Comparison of ENCODE assay signal across 10 mouse cellular contexts in genomic region chr10:4128915-4129314, GRCm38 (mm10).
A peak's percentile ranks its signal among the peaks of the same experiment; 100 is the strongest.
DNase-seq lines count a peak whose midpoint lies in the region; ATAC-seq and TF ChIP-seq lines count a peak whose summit lies in the region.
"Had no signal": no experiment of that assay in that cellular context is flagged by ENCODE, and none has a peak within 500 bp of the region (broad histone marks: within the 10 kb centered on the region; RNA-seq: fewer than 3 reads in every experiment).

No protein-coding gene starts in this region.

- peaks cover 24% of the 10 kb centered on the region for H3K4me1 ChIP-seq in lung, embryonic 14.5 days (ENCODE audit: insufficient read depth)
- H3K4me1 ChIP-seq in heart, embryonic 10.5 days: peaks cover 38% of the 10 kb centered on the region
- peaks cover 63% of the 10 kb centered on the region for H3K4me1 ChIP-seq in kidney, embryonic 16.5 days (ENCODE audit: insufficient read depth, low read length)
- H3K4me1 ChIP-seq in stomach, postnatal 0 days (replicated peaks; ENCODE audit: control insufficient read depth, insufficient read depth): 0 out of 2 replicates have a peak, but pooled peaks cover 4% of the 10 kb centered on the region
- H3K4me1 ChIP-seq in midbrain, embryonic 14.5 days (ENCODE audit: control insufficient read depth, insufficient read depth, low read length): no peaks in the 10 kb centered on the region
- H3K4me1 ChIP-seq in forebrain, embryonic 10.5 days: peaks cover 29% of the 10 kb centered on the region

- ATAC-seq in lung, embryonic 14.5 days (ENCODE audit: insufficient read depth): 0 out of 2 replicates have a peak, but pooled peaks have one; percentile 32
- ATAC-seq in kidney, embryonic 16.5 days (ENCODE audit: low FRiP score, low TSS enrichment): peak; percentile 76
- ATAC-seq in stomach, postnatal 0 days (ENCODE audit: low FRiP score, low TSS enrichment): 0 out of 2 replicates have a peak, but pooled peaks have one; percentile 48
- no peak for ATAC-seq in midbrain, embryonic 14.5 days (ENCODE audit: low FRiP score, low TSS enrichment)
- ATAC-seq: CD4-positive, CD25-positive, alpha-beta regulatory T cell, adult 4 months had no signal

- no peak overlapping the region for H3K4me2 ChIP-seq in lung, embryonic 14.5 days
- peak overlapping the region; percentile 15; the same call in 1 of the 2 replicates for H3K4me2 ChIP-seq in kidney, embryonic 16.5 days (replicated peaks; ENCODE audit: low read depth, low read length)
- H3K4me2 ChIP-seq in stomach, postnatal 0 days (replicated peaks; ENCODE audit: low read depth): no peak overlapping the region
- no peak overlapping the region for H3K4me2 ChIP-seq in midbrain, embryonic 14.5 days (ENCODE audit: low read length)
- H3K4me2 ChIP-seq: limb, embryonic 12.5 days had no signal

- H3K9ac ChIP-seq in lung, embryonic 14.5 days: no peak overlapping the region
- H3K9ac ChIP-seq in kidney, embryonic 16.5 days (replicated peaks; ENCODE audit: low read length): no peak overlapping the region
- H3K9ac ChIP-seq in stomach, postnatal 0 days (ENCODE audit: low read length): no peak overlapping the region
- no peak overlapping the region for H3K9ac ChIP-seq in midbrain, embryonic 14.5 days (replicated peaks; ENCODE audit: low read length)
- H3K9ac ChIP-seq: limb, embryonic 12.5 days had no signal

- no peaks in the 10 kb centered on the region for H3K9me3 ChIP-seq in lung, embryonic 14.5 days (ENCODE audit: low read depth, low read length)
- H3K9me3 ChIP-seq in heart, embryonic 10.5 days: no peaks in the 10 kb centered on the region
- no peaks in the 10 kb centered on the region for H3K9me3 ChIP-seq in kidney, embryonic 16.5 days (ENCODE audit: low read length)
- no peaks in the 10 kb centered on the region for H3K9me3 ChIP-seq in stomach, postnatal 0 days (ENCODE audit: control insufficient read depth, low read length)
- no peaks in the 10 kb centered on the region for H3K9me3 ChIP-seq in midbrain, embryonic 14.5 days (ENCODE audit: control insufficient read depth, low read length)
- no peaks in the 10 kb centered on the region for H3K9me3 ChIP-seq in forebrain, embryonic 10.5 days
- H3K9me3 ChIP-seq: limb, embryonic 12.5 days had no signal

- H3K4me3 ChIP-seq in lung, embryonic 14.5 days (ENCODE audit: low read depth, low read length): no peak overlapping the region
- H3K4me3 ChIP-seq in heart, embryonic 10.5 days: no peak overlapping the region
- H3K4me3 ChIP-seq in kidney, embryonic 16.5 days (ENCODE audit: low read length): no peak overlapping the region
- H3K4me3 ChIP-seq in stomach, postnatal 0 days (ENCODE audit: low read depth, low read length): no peak overlapping the region
- no peak overlapping the region for H3K4me3 ChIP-seq in midbrain, embryonic 14.5 days (replicated peaks; ENCODE audit: low read depth, low read length)
- H3K4me3 ChIP-seq in forebrain, embryonic 10.5 days: no peak overlapping the region
- H3K4me3 ChIP-seq: limb, embryonic 12.5 days had no signal

- 50% methylated on average over 4 of the region's 4 CpGs for WGBS in lung, embryonic 14.5 days
- WGBS in heart, embryonic 10.5 days: 72% methylated on average over 4 of the region's 4 CpGs
- 26% methylated on average over 4 of the region's 4 CpGs for WGBS in kidney, embryonic 16.5 days
- WGBS in stomach, postnatal 0 days: 58% methylated on average over 4 of the region's 4 CpGs
- WGBS in midbrain, embryonic 14.5 days: 92% methylated on average over 4 of the region's 4 CpGs
- 72% methylated on average over 4 of the region's 4 CpGs for WGBS in forebrain, embryonic 10.5 days

- H3K27me3 ChIP-seq in lung, embryonic 14.5 days (ENCODE audit: insufficient read depth, low read length): no peaks in the 10 kb centered on the region
- H3K27me3 ChIP-seq in heart, embryonic 10.5 days (ENCODE audit: insufficient read depth, poor library complexity, severe bottlenecking): no peaks in the 10 kb centered on the region
- no peaks in the 10 kb centered on the region for H3K27me3 ChIP-seq in kidney, embryonic 16.5 days (ENCODE audit: insufficient read depth, low read length)
- no peaks in the 10 kb centered on the region for H3K27me3 ChIP-seq in stomach, postnatal 0 days (ENCODE audit: control insufficient read depth, insufficient read depth, low read length)
- no peaks in the 10 kb centered on the region for H3K27me3 ChIP-seq in midbrain, embryonic 14.5 days (ENCODE audit: control insufficient read depth, insufficient read depth, low read length)
- H3K27me3 ChIP-seq in forebrain, embryonic 10.5 days (ENCODE audit: poor library complexity, severe bottlenecking): no peaks in the 10 kb centered on the region
- H3K27me3 ChIP-seq: limb, embryonic 12.5 days had no signal

- TF ChIP-seq EP300 in stomach, postnatal 0 days (optimal IDR thresholded peaks at IDR 0.05): no peak

- peak overlapping the region; percentile 63 for H3K27ac ChIP-seq in lung, embryonic 14.5 days (ENCODE audit: low read depth)
- peak overlapping the region; percentile 53; the same call in 1 of the 2 replicates for H3K27ac ChIP-seq in heart, embryonic 10.5 days
- H3K27ac ChIP-seq in kidney, embryonic 16.5 days (ENCODE audit: low read length): peak overlapping the region; percentile 92
- peak overlapping the region; percentile 8; the same call in 1 of the 2 replicates for H3K27ac ChIP-seq in stomach, postnatal 0 days (replicated peaks)
- H3K27ac ChIP-seq in midbrain, embryonic 14.5 days (replicated peaks; ENCODE audit: low read depth, low read length): no peak overlapping the region
- H3K27ac ChIP-seq in forebrain, embryonic 10.5 days: no peak overlapping the region
- H3K27ac ChIP-seq: limb, embryonic 12.5 days had no signal

- no peak for TF ChIP-seq CTCF in lung, embryonic 14.5 days (IDR thresholded peaks at IDR 0.05; ENCODE audit: low read depth)
- TF ChIP-seq CTCF in stomach, postnatal 0 days (IDR thresholded peaks at IDR 0.05; ENCODE audit: low read depth): no peak

- no peaks in the 10 kb centered on the region for H3K36me3 ChIP-seq in lung, embryonic 14.5 days (ENCODE audit: insufficient read depth)
- no peaks in the 10 kb centered on the region; the same call in 1 of the 2 replicates for H3K36me3 ChIP-seq in heart, embryonic 10.5 days
- no peaks in the 10 kb centered on the region for H3K36me3 ChIP-seq in kidney, embryonic 16.5 days (ENCODE audit: insufficient read depth, low read length)
- no peaks in the 10 kb centered on the region for H3K36me3 ChIP-seq in stomach, postnatal 0 days (ENCODE audit: control insufficient read depth, insufficient read depth, low read length)
- no peaks in the 10 kb centered on the region for H3K36me3 ChIP-seq in midbrain, embryonic 14.5 days (ENCODE audit: control insufficient read depth, insufficient read depth, low read length)
- peaks cover 17% of the 10 kb centered on the region for H3K36me3 ChIP-seq in forebrain, embryonic 10.5 days (replicated peaks)
- H3K36me3 ChIP-seq: limb, embryonic 12.5 days had no signal

- DNase-seq in lung, embryonic 14.5 days: peak; percentile 72
- no peak for DNase-seq in lung, postnatal 25 days (ENCODE audit: low spot score)
- no peak for DNase-seq in heart, embryonic 10.5 days (ENCODE audit: low spot score)
- no peak for DNase-seq in stomach, postnatal 0 days (ENCODE audit: low spot score)
- DNase-seq in midbrain, embryonic 14.5 days: no peak
- no peak for DNase-seq in forebrain, embryonic 10.5 days (ENCODE audit: extremely low spot score, low spot score)
- DNase-seq in spleen, postnatal 10 days (ENCODE audit: low spot score in 2 of 2): no peak

Comparison
In these comparisons a context has a peak if more than half of its experiments do, and no peak if none do; other contexts are left out.
1. H3K27ac ChIP-seq: peak in lung, embryonic 14.5 days (single experiment), heart, embryonic 10.5 days (single experiment), kidney, embryonic 16.5 days (single experiment) and stomach, postnatal 0 days (single experiment); none in midbrain, embryonic 14.5 days (single experiment) and forebrain, embryonic 10.5 days (single experiment).